Mouse (Mus musculus) CH12.LX (cell line): Measurements from ENCODE around the gene Trex2. TPM values are rescaled to one million over a fixed set of nuclear protein-coding genes. Genes with fewer than 3 reads are reported as not detected.

ENCODE experiments used
- DNase-seq: peaks from one replicate; pipeline ENCODE4 v3.0.0-alpha.2; 2013; ENCODE audit errors: extremely low read depth
- H3K27ac ChIP-seq: 2 replicates; pipeline ENCODE4 v1.5.1; 2012; ENCODE audit warnings: low read depth, mild to moderate bottlenecking, control low read depth, moderate library complexity; ENCODE audit not compliant: insufficient read depth
- H3K27me3 ChIP-seq: replicated peaks from 2 replicates; pipeline ENCODE3; 2012; ENCODE audit warnings: inconsistent platforms
- H3K36me3 ChIP-seq, 2 experiments: replicated peaks in 1 of 2; 2 replicates each; pipeline versions ENCODE3 to v1.6.1; 2012; ENCODE audit warnings: inconsistent platforms in 1 of 2, low read length in 1 of 2, mild to moderate bottlenecking in 1 of 2, mixed read lengths in 1 of 2, moderate library complexity in 1 of 2; ENCODE audit not compliant: control insufficient read depth in 1 of 2, insufficient read depth in 1 of 2
- H3K4me1 ChIP-seq, 2 experiments: 2 replicates each; pipeline ENCODE4 v1.6.1; 2012; ENCODE audit warnings: inconsistent platforms in 1 of 2, moderate library complexity in 1 of 2; ENCODE audit not compliant: insufficient read depth in 2 of 2, control insufficient read depth in 1 of 2
- H3K4me2 ChIP-seq: 2 replicates; pipeline ENCODE4 v1.6.1; 2012; ENCODE audit warnings: low read depth, mild to moderate bottlenecking, control low read depth; ENCODE audit not compliant: poor library complexity, insufficient read depth, severe bottlenecking
- H3K4me3 ChIP-seq, 3 experiments: fragments of 150-350 bp in 1 of 3; sonication (generic) in 1 of 3; replicated peaks in 1 of 3; 2 replicates each; pipeline versions ENCODE3 to v1.5.1; 2011 to 2012; ENCODE audit warnings: low read depth in 2 of 3, low read length in 2 of 3, mild to moderate bottlenecking in 2 of 3, moderate library complexity in 2 of 3, control low read depth in 1 of 3, improper control_type of control experiment in 1 of 3, inconsistent platforms in 1 of 3, mixed read lengths in 1 of 3; ENCODE audit not compliant: poor library complexity in 1 of 3
- H3K79me2 ChIP-seq: replicated peaks from 2 replicates; pipeline ENCODE4 v1.6.1; 2012; ENCODE audit warnings: mild to moderate bottlenecking, moderate library complexity; ENCODE audit not compliant: control insufficient read depth, poor library complexity, insufficient read depth, severe bottlenecking; ENCODE audit errors: extremely low read depth
- H3K9ac ChIP-seq: 2 replicates; pipeline ENCODE4 v1.6.1; 2012; ENCODE audit warnings: low read depth, mild to moderate bottlenecking, control low read depth, moderate library complexity; ENCODE audit not compliant: insufficient read depth
- H3K9me3 ChIP-seq: replicated peaks from 2 replicates; pipeline ENCODE3; 2012; ENCODE audit warnings: low read length, inconsistent platforms, mixed read lengths
- CHD1 ChIP-seq: IDR thresholded peaks from 2 replicates; pipeline ENCODE4 v1.6.1; 2012; ENCODE audit warnings: low read depth, low read length, improper control_type of control experiment, inconsistent platforms
- E2F4 ChIP-seq: IDR thresholded peaks from 2 replicates; pipeline ENCODE4 v1.6.1; 2011; ENCODE audit warnings: low read depth, low read length, improper control_type of control experiment; ENCODE audit not compliant: insufficient replicate concordance
- EP300 ChIP-seq: IDR thresholded peaks from 2 replicates; pipeline ENCODE4 v1.6.1; 2011; ENCODE audit warnings: low read length, improper control_type of control experiment
- ETS1 ChIP-seq: conservative IDR thresholded peaks from 2 replicates; pipeline ENCODE4 v1.6.1; 2012; ENCODE audit warnings: low read depth, mild to moderate bottlenecking, inconsistent platforms, low read length, improper control_type of control experiment, moderate library complexity
- IRF4 ChIP-seq: IDR thresholded peaks from 2 replicates; pipeline ENCODE4 v1.6.1; 2014; ENCODE audit warnings: low read depth, mild to moderate bottlenecking, inconsistent platforms, low read length, improper control_type of control experiment
- JUN ChIP-seq: IDR thresholded peaks from 2 replicates; pipeline ENCODE4 v1.6.1; 2011; ENCODE audit warnings: low read depth, mild to moderate bottlenecking, low read length, improper control_type of control experiment, moderate library complexity; ENCODE audit not compliant: insufficient read depth
- JUND ChIP-seq: conservative IDR thresholded peaks from 2 replicates; pipeline ENCODE4 v1.6.1; 2011; ENCODE audit warnings: low read depth, low read length, improper control_type of control experiment
- KAT2A ChIP-seq: IDR thresholded peaks from 2 replicates; pipeline ENCODE4 v1.6.1; 2012; ENCODE audit warnings: low read length, improper control_type of control experiment, inconsistent platforms; ENCODE audit not compliant: insufficient replicate concordance
- MAFK ChIP-seq: IDR thresholded peaks from 2 replicates; pipeline ENCODE4 v1.6.1; 2011; ENCODE audit warnings: low read length, improper control_type of control experiment; ENCODE audit not compliant: insufficient replicate concordance
- MAX ChIP-seq: IDR thresholded peaks from 2 replicates; pipeline ENCODE4 v1.6.1; 2011; ENCODE audit warnings: low read length, improper control_type of control experiment
- MAZ ChIP-seq: IDR thresholded peaks from 2 replicates; pipeline ENCODE4 v1.6.1; 2012; ENCODE audit warnings: low read depth, mild to moderate bottlenecking, inconsistent platforms, low read length, improper control_type of control experiment, moderate library complexity
- MYC ChIP-seq: IDR thresholded peaks from 2 replicates; pipeline ENCODE4 v1.6.1; 2011; ENCODE audit warnings: low read depth, mild to moderate bottlenecking, improper control_type of control experiment, low read length
- NELFE ChIP-seq: IDR thresholded peaks from 2 replicates; pipeline ENCODE4 v1.6.1; 2011; ENCODE audit warnings: low read depth, low read length, improper control_type of control experiment
- NRF1 ChIP-seq: IDR thresholded peaks from 2 replicates; pipeline ENCODE4 v1.6.1; 2014; ENCODE audit warnings: low read depth, mild to moderate bottlenecking, inconsistent platforms, low read length, improper control_type of control experiment, moderate library complexity
- PAX5 ChIP-seq: IDR thresholded peaks from 2 replicates; pipeline ENCODE4 v1.6.1; 2012; ENCODE audit warnings: low read length, inconsistent platforms, mixed read lengths
- POLR2AphosphoS2 ChIP-seq: IDR thresholded peaks from 2 replicates; pipeline ENCODE4 v1.6.1; 2011; ENCODE audit warnings: low read depth, low read length, improper control_type of control experiment
- RAD21 ChIP-seq: IDR thresholded peaks from 2 replicates; pipeline ENCODE4 v1.6.1; 2011; ENCODE audit warnings: low read depth, mild to moderate bottlenecking, low read length, improper control_type of control experiment, moderate library complexity
- RCOR1 ChIP-seq: conservative IDR thresholded peaks from 2 replicates; pipeline ENCODE4 v1.6.1; 2012; ENCODE audit warnings: low read depth, mild to moderate bottlenecking, inconsistent platforms, low read length, improper control_type of control experiment
- SIN3A ChIP-seq: IDR thresholded peaks from 2 replicates; pipeline ENCODE4 v1.6.1; 2012; ENCODE audit warnings: low read length, improper control_type of control experiment, inconsistent platforms
- SMC3 ChIP-seq: IDR thresholded peaks from 2 replicates; pipeline ENCODE4 v1.6.1; 2011; ENCODE audit warnings: low read depth, low read length, improper control_type of control experiment
- TCF12 ChIP-seq: IDR thresholded peaks from 2 replicates; pipeline ENCODE4 v1.6.1; 2014; ENCODE audit warnings: low read depth, mild to moderate bottlenecking, inconsistent platforms, low read length, improper control_type of control experiment
- USF1 ChIP-seq: IDR thresholded peaks from 2 replicates; pipeline ENCODE4 v1.6.1; 2014; ENCODE audit warnings: low read depth, mild to moderate bottlenecking, inconsistent platforms, low read length, improper control_type of control experiment
- ZC3H11A ChIP-seq: IDR thresholded peaks from 2 replicates; pipeline ENCODE4 v1.6.1; 2012; ENCODE audit warnings: low read depth, mild to moderate bottlenecking, inconsistent platforms, low read length, improper control_type of control experiment
- ZMIZ1 ChIP-seq: IDR thresholded peaks from 2 replicates; pipeline ENCODE4 v1.6.1; 2012; ENCODE audit warnings: low read depth, mild to moderate bottlenecking, inconsistent platforms, low read length, improper control_type of control experiment
- ZNF384 ChIP-seq: IDR thresholded peaks from 2 replicates; pipeline ENCODE4 v1.6.1; 2012; ENCODE audit warnings: low read depth, low read length, improper control_type of control experiment, inconsistent platforms
- dilution Hi-C: fragments of 300-500 bp; cut with MboI; formaldehyde crosslinking; loops from 2 replicates; pipeline ENCODE4 v1.14.3; 2020; ENCODE audit warnings: low sequenced_read_pairs; ENCODE audit not compliant: extremely low pct_unique_long_range_greater_than_20kb, extremely low pct_ligation_motif_present
- in situ Hi-C: fragments of 300-500 bp; cut with MboI; formaldehyde crosslinking; loops from 3 replicates; pipeline ENCODE4 v1.14.3; 2019; ENCODE audit warnings: low sequenced_read_pairs, low pct_ligation_motif_present, low pct_unique_long_range_greater_than_20kb, mixed read lengths
- polyA plus RNA-seq: library from polyadenylated mRNA; unstranded; fragments of >175 nt; gene quantifications from 2 replicates; pipeline ENCODE4 v1.2.1, GENCODE M21; 2012; ENCODE audit warnings: low read depth; ENCODE audit not compliant: insufficient read length
- total RNA-seq, 2 experiments: library from RNA; depleted of rRNA; stranded (reverse); fragments of 300-350 nt in 1 of 2; fragments of >200 nt in 1 of 2; gene quantifications; 2 replicates each; pipeline ENCODE4 v1.2.3; 2012 to 2014

Gene Trex2
- total and polyA plus RNA-seq, 3 experiments: not detected

DNA sequence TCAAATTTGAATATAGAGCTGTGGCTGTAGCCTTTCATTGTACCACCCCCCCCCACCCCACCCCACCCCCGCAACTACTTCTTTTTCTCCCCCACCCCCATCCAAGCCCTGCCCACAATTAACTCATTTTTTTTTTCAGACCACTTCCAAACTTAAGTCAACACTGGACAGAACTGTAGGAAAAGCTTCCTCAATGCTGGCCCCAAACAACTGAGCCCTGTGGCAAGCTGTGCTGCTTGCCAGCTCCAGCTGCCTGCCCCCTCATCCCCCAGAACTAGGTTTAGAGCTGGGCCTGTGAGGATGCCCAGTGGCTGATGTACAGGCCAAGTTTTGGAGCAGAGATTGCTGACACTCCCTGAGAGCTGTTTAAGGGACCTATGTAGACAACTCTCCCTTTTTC is 33.6 kb upstream of the Trex2 start:
- Histone ChIP-seq H3K4me1 (no peaks in the 10 kb centered on the region), H3K9ac (no peak overlapping the region), H3K36me3 (no peaks in the 10 kb centered on the region), H3K79me2 (no peaks in the 10 kb centered on the region), H3K27ac (no peak overlapping the region), H3K4me2 (no peak overlapping the region), H3K27me3 (peaks cover 2% of the 10 kb centered on the region), H3K4me3 (no peak overlapping the region), H3K9me3 (no peaks in the 10 kb centered on the region)
- DNase-seq: no peak
- in situ Hi-C loops: no loop called here
- no peak for TF ChIP-seq ZNF384
- no peak for TF ChIP-seq MAX
- no peak for TF ChIP-seq CHD1
- TF ChIP-seq NELFE: no peak
- no peak for TF ChIP-seq SIN3A
- TF ChIP-seq RAD21: no peak
- TF ChIP-seq USF1: no peak
- TF ChIP-seq ZC3H11A: no peak
- TF ChIP-seq MAFK: no peak
- no peak for TF ChIP-seq JUN
- no peak for TF ChIP-seq IRF4
- TF ChIP-seq KAT2A: no peak
- TF ChIP-seq ZMIZ1: no peak
- TF ChIP-seq MAZ: no peak
- TF ChIP-seq EP300: no peak
- no peak for TF ChIP-seq SMC3
- TF ChIP-seq NRF1: no peak
- TF ChIP-seq POLR2AphosphoS2: no peak
- no peak for TF ChIP-seq PAX5
- TF ChIP-seq E2F4: no peak
- dilution Hi-C loops: no loop called here

- H3K9ac ChIP-seq: no peak overlapping the region
- no peak overlapping the region for H3K4me2 ChIP-seq
- in situ Hi-C loops: no loop called here
- no peaks in the 10 kb centered on the region for H3K9me3 ChIP-seq
- no peaks in the 10 kb centered on the region for H3K79me2 ChIP-seq
- DNase-seq: no peak
- H3K27ac ChIP-seq: no peak overlapping the region
- H3K4me1 ChIP-seq: no peaks in the 10 kb centered on the region
- H3K36me3 ChIP-seq: no peaks in the 10 kb centered on the region
- H3K4me3 ChIP-seq: no peak overlapping the region
- TF ChIP-seq MYC (no peak), ETS1 (no peak), SIN3A (no peak), ZNF384 (no peak), JUND (no peak), MAFK (no peak), MAZ (no peak), NRF1 (no peak), RCOR1 (no peak), TCF12 (no peak), PAX5 (no peak), KAT2A (no peak), POLR2AphosphoS2 (no peak), RAD21 (no peak), ZMIZ1 (no peak), EP300 (no peak)
- peaks cover 2% of the 10 kb centered on the region for H3K27me3 ChIP-seq
- dilution Hi-C loops: no loop called here
Observed at GRCm38 (mm10) chrX:73468330-73468729, 33.2 kb upstream of the Trex2 start.
